Mouse (Mus musculus) erythroblast, embryonic 14.5 days (primary cell): ENCODE measurements around the gene Zfp346. TPM values are rescaled to one million over a fixed set of nuclear protein-coding genes. Genes with fewer than 3 reads are reported as not detected.
"Not testable (repeated sequence)": the region's sequence is repeated elsewhere in the genome, so short reads cannot be mapped to it uniquely, and the experiment has no call there.

Experiments
- H3K27me3 ChIP-seq: 2 replicates; pipeline ENCODE4 v1.6.1; 2012; ENCODE audit warnings: inconsistent platforms; ENCODE audit not compliant: control insufficient read depth
- H3K36me3 ChIP-seq: 2 replicates; pipeline ENCODE4 v1.6.1; 2012; ENCODE audit warnings: mild to moderate bottlenecking, inconsistent platforms; ENCODE audit not compliant: control insufficient read depth
- H3K4me1 ChIP-seq: 2 replicates; pipeline ENCODE4 v1.6.1; 2012; ENCODE audit warnings: inconsistent platforms; ENCODE audit not compliant: control insufficient read depth
- H3K4me3 ChIP-seq: replicated peaks from 2 replicates; pipeline ENCODE3; 2012; ENCODE audit warnings: moderate library complexity, mild to moderate bottlenecking, inconsistent platforms
- H3K9me3 ChIP-seq: 2 replicates; pipeline ENCODE4 v1.6.1; 2012; ENCODE audit warnings: low read length, inconsistent platforms, mixed read lengths; ENCODE audit not compliant: control insufficient read depth
- GATA1 ChIP-seq: IDR thresholded peaks from 2 replicates; pipeline ENCODE4 v1.6.1; 2012; ENCODE audit warnings: low read length, inconsistent platforms, mixed read lengths
- TAL1 ChIP-seq: IDR thresholded peaks from 3 replicates; pipeline ENCODE4 v1.6.1; 2012; ENCODE audit warnings: low read length, inconsistent platforms, mixed read lengths
- polyA plus RNA-seq: library from polyadenylated mRNA; stranded (reverse); fragments of >175 nt; gene quantifications from 2 replicates; pipeline ENCODE4 v1.2.3, GENCODE M21; 2012

Gene Zfp346
- polyA plus RNA-seq = 0.61 and 0.84 TPM in 2 replicates

- no peak for TF ChIP-seq TAL1
- TF ChIP-seq GATA1 = no peak
- Histone ChIP-seq H3K4me1 (peaks cover 56% of the 10 kb centered on the region), H3K27me3 (no peaks in the 10 kb centered on the region)
These were observed at the start of gene Zfp346 for GRCm38 (mm10) chr13:55105045-55105952. Zfp346 (plus strand) TSS chr13:55105311.

GRCm38 (mm10) chr13:55058042-55058441 lies 47.1 kb upstream of the Zfp346 start:
- TF ChIP-seq TAL1 (no peak), GATA1 (no peak)
- peaks cover 65% of the 10 kb centered on the region for H3K36me3 ChIP-seq

More at GRCm38 (mm10) chr13:55105045-55105952, at the start of gene Zfp346:
- Histone ChIP-seq H3K9me3 (peaks cover 7% of the 10 kb centered on the region), H3K36me3 (peaks cover 35% of the 10 kb centered on the region), H3K4me3 (peak within 1 kb of the TSS; percentile 74)

GRCm38 (mm10) chr13:55063276-55063675 lies 41.8 kb upstream of the Zfp346 start:
- TF ChIP-seq GATA1 = no peak
- TF ChIP-seq TAL1 = no peak
- Histone ChIP-seq H3K36me3 (peaks cover 53% of the 10 kb centered on the region), H3K27me3 (no peaks in the 10 kb centered on the region), H3K9me3 (no peaks in the 10 kb centered on the region), H3K4me3 (no peak overlapping the region), H3K4me1 (no peaks in the 10 kb centered on the region)

More at GRCm38 (mm10) chr13:55058042-55058441, 47.1 kb upstream of the Zfp346 start:
- H3K27me3 ChIP-seq = no peaks in the 10 kb centered on the region
- no peak overlapping the region for H3K4me3 ChIP-seq
- no peaks in the 10 kb centered on the region for H3K9me3 ChIP-seq
- H3K4me1 ChIP-seq = no peaks in the 10 kb centered on the region

GRCm38 (mm10) chr13:55069719-55070118 lies 35.4 kb upstream of the Zfp346 start:
- no peaks in the 10 kb centered on the region for H3K4me1 ChIP-seq
- H3K9me3 ChIP-seq = no peaks in the 10 kb centered on the region
- H3K4me3 ChIP-seq = no peak overlapping the region
- TF ChIP-seq TAL1 = no peak
- TF ChIP-seq GATA1 = no peak
- peaks cover 43% of the 10 kb centered on the region for H3K36me3 ChIP-seq
- no peaks in the 10 kb centered on the region for H3K27me3 ChIP-seq

- Histone ChIP-seq H3K27me3 (no peaks in the 10 kb centered on the region), H3K4me1 (no peaks in the 10 kb centered on the region), H3K36me3 (peaks cover 46% of the 10 kb centered on the region), H3K4me3 (no peak overlapping the region), H3K9me3 (no peaks in the 10 kb centered on the region)
- TF ChIP-seq GATA1 (no peak), TAL1 (no peak)
These were observed 33.8 kb upstream of the Zfp346 start for GRCm38 (mm10) chr13:55071322-55071721.

- H3K36me3 ChIP-seq = peaks cover 56% of the 10 kb centered on the region
- no peaks in the 10 kb centered on the region for H3K27me3 ChIP-seq
- TF ChIP-seq GATA1 = no peak
- TF ChIP-seq TAL1 = no peak
- no peak overlapping the region for H3K4me3 ChIP-seq
- H3K9me3 ChIP-seq = no peaks in the 10 kb centered on the region
- H3K4me1 ChIP-seq = peaks cover under 1% of the 10 kb centered on the region
These were observed 29.5 kb upstream of the Zfp346 start for GRCm38 (mm10) chr13:55075597-55075996.

- peaks cover 42% of the 10 kb centered on the region for H3K36me3 ChIP-seq
- H3K4me3 ChIP-seq = no peak overlapping the region
- H3K27me3 ChIP-seq = no peaks in the 10 kb centered on the region
- TF ChIP-seq TAL1 (no peak), GATA1 (no peak)
- H3K4me1 ChIP-seq = peaks cover 4% of the 10 kb centered on the region
- H3K9me3 ChIP-seq = no peaks in the 10 kb centered on the region
These were observed 12.5 kb upstream of the Zfp346 start for GRCm38 (mm10) chr13:55092588-55092987.

GRCm38 (mm10) chr13:55097841-55098240 lies 7.3 kb upstream of the Zfp346 start:
- H3K27me3 ChIP-seq, H3K9me3 ChIP-seq, H3K36me3 ChIP-seq, H3K4me3 ChIP-seq: not testable (repeated sequence)
- peaks cover 27% of the 10 kb centered on the region for H3K4me1 ChIP-seq

GRCm38 (mm10) chr13:55099066-55099725 lies 5.9 kb upstream of the Zfp346 start:
- H3K36me3 ChIP-seq = peaks cover 2% of the 10 kb centered on the region; the same call in 1 of the 2 replicates
- TF ChIP-seq GATA1 = no peak
- TF ChIP-seq TAL1 = no peak
- H3K9me3 ChIP-seq = peaks cover 7% of the 10 kb centered on the region
- H3K4me1 ChIP-seq = peaks cover 37% of the 10 kb centered on the region
- H3K27me3 ChIP-seq = no peaks in the 10 kb centered on the region
- peak overlapping the region; percentile 95 for H3K4me3 ChIP-seq
